In genomic region chr14:34331886-34332285, GRCm38 (mm10) we compare ENCODE assay signal across 17 mouse cellular contexts. TPM values are rescaled to one million over a fixed set of nuclear protein-coding genes. Genes with fewer than 3 reads are reported as not detected.
DNase-seq lines count a peak whose midpoint lies in the region; ATAC-seq and TF ChIP-seq lines count a peak whose summit lies in the region.
"Had no signal": no experiment of that assay in that cellular context is flagged by ENCODE, and none has a peak within 500 bp of the region (broad histone marks: within the 10 kb centered on the region; RNA-seq: fewer than 3 reads in every experiment).

No protein-coding gene starts in this region.

- no peak for TF ChIP-seq POLR2A in cortical plate, adult 2 months (IDR thresholded peaks at IDR 0.05; ENCODE audit: extremely low read depth, insufficient read depth, low read length)

- WGBS in hindbrain, embryonic 14.5 days = 83% methylated on average over 3 of the region's 3 CpGs
- 94% methylated on average over 3 of the region's 3 CpGs for WGBS in hindbrain, embryonic 11.5 days
- WGBS in midbrain, embryonic 14.5 days = 88% methylated on average over 3 of the region's 3 CpGs
- WGBS in midbrain, embryonic 10.5 days = 91% methylated on average over 3 of the region's 3 CpGs

- H3K27ac ChIP-seq in hindbrain, embryonic 14.5 days = peak overlapping the region; percentile 75
- H3K27ac ChIP-seq in hindbrain, embryonic 11.5 days (ENCODE audit: low read depth, low read length) = no peak overlapping the region
- H3K27ac ChIP-seq in midbrain, embryonic 14.5 days (replicated peaks; ENCODE audit: low read depth, low read length) = 0 out of 2 replicates have a peak overlapping the region, but pooled peaks have one; percentile 2
- no peak overlapping the region for H3K27ac ChIP-seq in midbrain, embryonic 10.5 days (replicated peaks)
- H3K27ac ChIP-seq in cortical plate, adult 2 months (ENCODE audit: insufficient read depth, low read length) = 0 out of 2 replicates have a peak overlapping the region, but pooled peaks have one; percentile 12
- H3K27ac ChIP-seq: embryonic facial prominence, embryonic 12.5 days; liver, embryonic 15.5 days; stomach, postnatal 0 days had no signal

- no peaks in the 10 kb centered on the region for H3K27me3 ChIP-seq in hindbrain, embryonic 14.5 days (ENCODE audit: control insufficient read depth, insufficient read depth, low read length)
- H3K27me3 ChIP-seq in hindbrain, embryonic 11.5 days (ENCODE audit: control insufficient read depth, insufficient read depth, low read length) = no peaks in the 10 kb centered on the region
- no peaks in the 10 kb centered on the region for H3K27me3 ChIP-seq in midbrain, embryonic 14.5 days (ENCODE audit: control insufficient read depth, insufficient read depth, low read length)
- no peaks in the 10 kb centered on the region for H3K27me3 ChIP-seq in midbrain, embryonic 10.5 days (ENCODE audit: low read depth, poor library complexity, severe bottlenecking)
- H3K27me3 ChIP-seq: embryonic facial prominence, embryonic 12.5 days; liver, embryonic 15.5 days had no signal

- intact Hi-C loops in left cerebral cortex, postnatal 14 days (cut with DNase I) = no loop called here

- no peak for TF ChIP-seq CTCF in cortical plate, adult 2 months (IDR thresholded peaks at IDR 0.05; ENCODE audit: extremely low read depth, insufficient read depth, low read length)

- DNase-seq in hindbrain, embryonic 14.5 days (ENCODE audit: low spot score) = no peak
- no peak for DNase-seq in hindbrain, embryonic 11.5 days (ENCODE audit: low spot score)
- DNase-seq in midbrain, embryonic 14.5 days = peak; percentile 9
- DNase-seq in midbrain, embryonic 10.5 days (ENCODE audit: low spot score) = no peak
- peak; percentile 20 to 44 for DNase-seq in left cerebral cortex, postnatal 14 days (ENCODE audit: low spot score in 2 of 2)
- DNase-seq in thymus, postnatal 36 days = no peak
- no peak for DNase-seq in urinary bladder, postnatal 36 days (ENCODE audit: low spot score in 2 of 2)
- DNase-seq: heart, adult 18-20 months; heart, postnatal 10 days; kidney, adult 18-20 months; thymus, postnatal 4 days had no signal

- H3K4me3 ChIP-seq in hindbrain, embryonic 14.5 days (replicated peaks; ENCODE audit: low read length) = no peak overlapping the region
- H3K4me3 ChIP-seq in hindbrain, embryonic 11.5 days (ENCODE audit: low read depth, low read length) = no peak overlapping the region
- no peak overlapping the region for H3K4me3 ChIP-seq in midbrain, embryonic 14.5 days (replicated peaks; ENCODE audit: low read depth, low read length)
- no peak overlapping the region for H3K4me3 ChIP-seq in midbrain, embryonic 10.5 days
- no peak overlapping the region for H3K4me3 ChIP-seq in cortical plate, adult 2 months (ENCODE audit: insufficient read depth, low read length)
- H3K4me3 ChIP-seq: embryonic facial prominence, embryonic 12.5 days; liver, embryonic 15.5 days had no signal

- H3K9me3 ChIP-seq in hindbrain, embryonic 14.5 days (ENCODE audit: control insufficient read depth, low read length) = no peaks in the 10 kb centered on the region
- H3K9me3 ChIP-seq in hindbrain, embryonic 11.5 days (ENCODE audit: control insufficient read depth, low read length) = no peaks in the 10 kb centered on the region
- no peaks in the 10 kb centered on the region for H3K9me3 ChIP-seq in midbrain, embryonic 14.5 days (ENCODE audit: control insufficient read depth, low read length)
- no peaks in the 10 kb centered on the region for H3K9me3 ChIP-seq in midbrain, embryonic 10.5 days (replicated peaks)
- H3K9me3 ChIP-seq: embryonic facial prominence, embryonic 12.5 days; liver, embryonic 15.5 days had no signal

- H3K4me2 ChIP-seq in hindbrain, embryonic 14.5 days (replicated peaks) = no peak overlapping the region
- H3K4me2 ChIP-seq in hindbrain, embryonic 11.5 days (replicated peaks; ENCODE audit: low read depth, low read length) = no peak overlapping the region
- no peak overlapping the region for H3K4me2 ChIP-seq in midbrain, embryonic 14.5 days (ENCODE audit: low read length)
- H3K4me2 ChIP-seq: embryonic facial prominence, embryonic 12.5 days; liver, embryonic 15.5 days had no signal

- H3K36me3 ChIP-seq in hindbrain, embryonic 14.5 days (replicated peaks; ENCODE audit: control insufficient read depth, insufficient read depth) = peaks cover 88% of the 10 kb centered on the region
- H3K36me3 ChIP-seq in hindbrain, embryonic 11.5 days (ENCODE audit: control insufficient read depth, insufficient read depth, low read length) = peaks cover 14% of the 10 kb centered on the region; the same call in 1 of the 2 replicates
- H3K36me3 ChIP-seq in midbrain, embryonic 14.5 days (ENCODE audit: control insufficient read depth, insufficient read depth, low read length) = peaks cover 79% of the 10 kb centered on the region
- peaks cover 93% of the 10 kb centered on the region for H3K36me3 ChIP-seq in midbrain, embryonic 10.5 days

- ATAC-seq in hindbrain, embryonic 14.5 days (ENCODE audit: low FRiP score) = no peak
- ATAC-seq in hindbrain, embryonic 11.5 days (ENCODE audit: low FRiP score) = no peak
- no peak for ATAC-seq in midbrain, embryonic 14.5 days (ENCODE audit: low FRiP score, low TSS enrichment)

- no peaks in the 10 kb centered on the region for H3K4me1 ChIP-seq in hindbrain, embryonic 14.5 days (replicated peaks; ENCODE audit: control insufficient read depth, insufficient read depth, low read length)
- no peaks in the 10 kb centered on the region for H3K4me1 ChIP-seq in hindbrain, embryonic 11.5 days (replicated peaks; ENCODE audit: control insufficient read depth, insufficient read depth, low read length)
- H3K4me1 ChIP-seq in midbrain, embryonic 14.5 days (ENCODE audit: control insufficient read depth, insufficient read depth, low read length) = no peaks in the 10 kb centered on the region
- no peaks in the 10 kb centered on the region for H3K4me1 ChIP-seq in midbrain, embryonic 10.5 days
- no peaks in the 10 kb centered on the region; the same call in 1 of the 2 replicates for H3K4me1 ChIP-seq in cortical plate, adult 2 months (ENCODE audit: control insufficient read depth, insufficient read depth, low read length)
- H3K4me1 ChIP-seq: embryonic facial prominence, embryonic 12.5 days; liver, embryonic 15.5 days had no signal

- H3K9ac ChIP-seq in hindbrain, embryonic 14.5 days = no peak overlapping the region
- no peak overlapping the region for H3K9ac ChIP-seq in hindbrain, embryonic 11.5 days (ENCODE audit: low read depth, low read length)
- H3K9ac ChIP-seq in midbrain, embryonic 14.5 days (replicated peaks; ENCODE audit: low read length) = no peak overlapping the region
- H3K9ac ChIP-seq: embryonic facial prominence, embryonic 12.5 days; liver, embryonic 15.5 days had no signal

RNA-seq across cellular contexts. Expression of gene Glud1, which starts 21.4 kb away (rescaled TPM):
- polyA plus RNA-seq in hindbrain, embryonic 14.5 days (2014; fragmentation: Nextera tagmentation; extraction: Ambion mirVana) = 131 and 145 TPM in 2 replicates
- 86.0 and 95.1 TPM in 2 replicates for polyA plus RNA-seq in hindbrain, embryonic 11.5 days (2014; fragmentation: Nextera tagmentation; extraction: Ambion mirVana)
- polyA plus RNA-seq in midbrain, embryonic 14.5 days (2014; fragmentation: Nextera tagmentation; extraction: Ambion mirVana) = 95.7 and 109 TPM in 2 replicates
- polyA plus RNA-seq in midbrain, embryonic 10.5 days (2016; fragmentation: Nextera tagmentation; extraction: Ambion mirVana) = 75.5 and 79.6 TPM in 2 replicates
- 174 and 177 TPM in 2 replicates for polyA plus RNA-seq in cortical plate, adult 2 months (2012; rRNA removed)
- total RNA-seq in left cerebral cortex, postnatal 14 days (2021) = 100 to 1,000 TPM; 320 to 321 TPM

RNA-seq across cellular contexts. Expression of gene Shld2, which starts 21.6 kb away (rescaled TPM):
- polyA plus RNA-seq in hindbrain, embryonic 14.5 days (2014; fragmentation: Nextera tagmentation; extraction: Ambion mirVana) = 5.5 and 8.2 TPM in 2 replicates
- polyA plus RNA-seq in hindbrain, embryonic 11.5 days (2014; fragmentation: Nextera tagmentation; extraction: Ambion mirVana) = 7.1 and 8.5 TPM in 2 replicates
- 6.5 and 8.1 TPM in 2 replicates for polyA plus RNA-seq in midbrain, embryonic 14.5 days (2014; fragmentation: Nextera tagmentation; extraction: Ambion mirVana)
- 6.6 and 7.1 TPM in 2 replicates for polyA plus RNA-seq in midbrain, embryonic 10.5 days (2016; fragmentation: Nextera tagmentation; extraction: Ambion mirVana)
- 4.1 and 4.6 TPM in 2 replicates for polyA plus RNA-seq in cortical plate, adult 2 months (2012; rRNA removed)
- 10 to 100 TPM; 11.2 to 11.8 TPM for total RNA-seq in left cerebral cortex, postnatal 14 days (2021)

RNA-seq across cellular contexts. Expression of gene Fam25c, which starts 23.3 kb away (rescaled TPM):
- not detected in 2 replicates for polyA plus RNA-seq in hindbrain, embryonic 14.5 days (2014; fragmentation: Nextera tagmentation; extraction: Ambion mirVana)
- polyA plus RNA-seq in hindbrain, embryonic 11.5 days (2014; fragmentation: Nextera tagmentation; extraction: Ambion mirVana) = not detected in 2 replicates
- not detected in 2 replicates for polyA plus RNA-seq in midbrain, embryonic 14.5 days (2014; fragmentation: Nextera tagmentation; extraction: Ambion mirVana)
- polyA plus RNA-seq in midbrain, embryonic 10.5 days (2016; fragmentation: Nextera tagmentation; extraction: Ambion mirVana) = not detected in 2 replicates
- polyA plus RNA-seq in cortical plate, adult 2 months (2012; rRNA removed) = not detected in 2 replicates
- not detected for total RNA-seq in left cerebral cortex, postnatal 14 days (2021)
- total RNA-seq: heart, adult 18-20 months; heart, postnatal 10 days; left cerebral cortex, postnatal 25 days had no signal
- polyA plus RNA-seq: embryonic facial prominence, embryonic 12.5 days; frontal cortex, adult 2 months had no signal

RNA-seq across cellular contexts. Expression of gene Sncg, which starts 42.7 kb away (rescaled TPM):
- polyA plus RNA-seq in hindbrain, embryonic 14.5 days (2014; fragmentation: Nextera tagmentation; extraction: Ambion mirVana) = 213 and 251 TPM in 2 replicates
- polyA plus RNA-seq in hindbrain, embryonic 11.5 days (2014; fragmentation: Nextera tagmentation; extraction: Ambion mirVana) = 123 and 152 TPM in 2 replicates
- 55.8 and 59.8 TPM in 2 replicates for polyA plus RNA-seq in midbrain, embryonic 14.5 days (2014; fragmentation: Nextera tagmentation; extraction: Ambion mirVana)
- 30.8 and 56.1 TPM in 2 replicates for polyA plus RNA-seq in midbrain, embryonic 10.5 days (2016; fragmentation: Nextera tagmentation; extraction: Ambion mirVana)
- 6.1 and 9.1 TPM in 2 replicates for polyA plus RNA-seq in cortical plate, adult 2 months (2012; rRNA removed)
- 1 to 10 TPM; 2.2 to 2.7 TPM for total RNA-seq in left cerebral cortex, postnatal 14 days (2021)

RNA-seq across cellular contexts. Expression of gene Mmrn2, which starts 43.4 kb away (rescaled TPM):
- 4.5 and 5.3 TPM in 2 replicates for polyA plus RNA-seq in hindbrain, embryonic 14.5 days (2014; fragmentation: Nextera tagmentation; extraction: Ambion mirVana)
- 4.4 and 4.7 TPM in 2 replicates for polyA plus RNA-seq in hindbrain, embryonic 11.5 days (2014; fragmentation: Nextera tagmentation; extraction: Ambion mirVana)
- 1.8 and 4.2 TPM in 2 replicates for polyA plus RNA-seq in midbrain, embryonic 14.5 days (2014; fragmentation: Nextera tagmentation; extraction: Ambion mirVana)
- polyA plus RNA-seq in midbrain, embryonic 10.5 days (2016; fragmentation: Nextera tagmentation; extraction: Ambion mirVana) = 6.3 and 8.2 TPM in 2 replicates
- 3.2 and 3.4 TPM in 2 replicates for polyA plus RNA-seq in cortical plate, adult 2 months (2012; rRNA removed)
- total RNA-seq in left cerebral cortex, postnatal 14 days (2021) = 1 to 10 TPM; 4.2 to 4.6 TPM

Comparison
In these comparisons a context has a peak if more than half of its experiments do, and no peak if none do; other contexts are left out.
1. DNase-seq: peak in midbrain, embryonic 14.5 days (single experiment) and left cerebral cortex, postnatal 14 days (2 of 2); none in hindbrain, embryonic 14.5 days (single experiment), hindbrain, embryonic 11.5 days (single experiment), midbrain, embryonic 10.5 days (single experiment), thymus, postnatal 36 days (0 of 2) and urinary bladder, postnatal 36 days (0 of 2).
2. H3K27ac ChIP-seq: peak in hindbrain, embryonic 14.5 days (single experiment), midbrain, embryonic 14.5 days (single experiment) and cortical plate, adult 2 months (single experiment); none in hindbrain, embryonic 11.5 days (single experiment) and midbrain, embryonic 10.5 days (single experiment).